In genomic region chr7:45525809-45526473, GRCm38 (mm10) we compare ENCODE assay signal across 8 mouse cellular contexts. TPM values are rescaled to one million over a fixed set of nuclear protein-coding genes. Genes with fewer than 3 reads are reported as not detected.
A peak's percentile ranks its signal among the peaks of the same experiment; 100 is the strongest.
DNase-seq lines count a peak whose midpoint lies in the region; ATAC-seq lines count a peak whose summit lies in the region.

TSS of gene Ppp1r15a (minus strand) at chr7:45526268.
TSS of gene Plekha4 (plus strand) at chr7:45526330.

- peaks cover 7% of the 10 kb centered on the region; the same call in 1 of the 2 replicates for H3K4me1 ChIP-seq in forebrain, embryonic 11.5 days (replicated peaks; ENCODE audit: control insufficient read depth, insufficient read depth, low read length)
- peaks cover 44% of the 10 kb centered on the region for H3K4me1 ChIP-seq in heart, embryonic 16.5 days (ENCODE audit: control insufficient read depth, insufficient read depth, low read length)
- peaks cover 59% of the 10 kb centered on the region for H3K4me1 ChIP-seq in liver, embryonic 15.5 days (replicated peaks)
- peaks cover 22% of the 10 kb centered on the region for H3K4me1 ChIP-seq in neural tube, embryonic 12.5 days

- DNase-seq in CD8-positive naive resting alpha-beta T cell, adult 2 months (ENCODE audit: low read depth in 2 of 2, low spot score in 2 of 2): peak; percentile 99
- DNase-seq in c-Kit-positive CD71-negative TER-119-negative erythroid progenitor cells, embryonic 14.5 days (ENCODE audit: low read depth): peak; percentile 92
- DNase-seq in forebrain, embryonic 11.5 days (ENCODE audit: low spot score): peak; percentile 97
- DNase-seq in kidney, postnatal 36 days: peak; percentile 95 to 97
- DNase-seq in telencephalon, adult 2 months (ENCODE audit: low read depth, low spot score): peak; percentile 81

- H3K36me3 ChIP-seq in forebrain, embryonic 11.5 days (ENCODE audit: control insufficient read depth, insufficient read depth, low read length): no peaks in the 10 kb centered on the region; the same call in 1 of the 2 replicates
- no peaks in the 10 kb centered on the region for H3K36me3 ChIP-seq in heart, embryonic 16.5 days (ENCODE audit: control insufficient read depth, insufficient read depth)
- H3K36me3 ChIP-seq in liver, embryonic 15.5 days (replicated peaks): peaks cover 38% of the 10 kb centered on the region
- H3K36me3 ChIP-seq in neural tube, embryonic 12.5 days: no peaks in the 10 kb centered on the region

- peak within 1 kb of the TSS; percentile 42; the same call in 1 of the 2 replicates for H3K27ac ChIP-seq in forebrain, embryonic 11.5 days (ENCODE audit: low read depth, low read length)
- H3K27ac ChIP-seq in heart, embryonic 16.5 days (ENCODE audit: low read length): peak within 1 kb of the TSS; percentile 99
- peak within 1 kb of the TSS; percentile 100 for H3K27ac ChIP-seq in liver, embryonic 15.5 days (replicated peaks)
- H3K27ac ChIP-seq in neural tube, embryonic 12.5 days: peak within 1 kb of the TSS; percentile 34; the same call in 1 of the 2 replicates

- peak; percentile 81 for ATAC-seq in forebrain, embryonic 11.5 days (replicated peaks; ENCODE audit: low FRiP score)
- ATAC-seq in heart, embryonic 16.5 days (replicated peaks; ENCODE audit: extremely low read depth, insufficient read depth, low FRiP score): peak; percentile 83
- peak; percentile 61 for ATAC-seq in liver, embryonic 15.5 days (ENCODE audit: insufficient read depth)
- peak; percentile 78 for ATAC-seq in neural tube, embryonic 12.5 days (ENCODE audit: low FRiP score, low read depth)

- H3K9me3 ChIP-seq in forebrain, embryonic 11.5 days (ENCODE audit: control insufficient read depth, low read length): no peaks in the 10 kb centered on the region
- no peaks in the 10 kb centered on the region for H3K9me3 ChIP-seq in heart, embryonic 16.5 days (replicated peaks; ENCODE audit: control insufficient read depth, low read length)
- no peaks in the 10 kb centered on the region for H3K9me3 ChIP-seq in liver, embryonic 15.5 days (replicated peaks)
- H3K9me3 ChIP-seq in neural tube, embryonic 12.5 days: no peaks in the 10 kb centered on the region

- H3K27me3 ChIP-seq in forebrain, embryonic 11.5 days (ENCODE audit: control insufficient read depth, insufficient read depth, low read length): no peaks in the 10 kb centered on the region
- H3K27me3 ChIP-seq in heart, embryonic 16.5 days (ENCODE audit: control insufficient read depth, insufficient read depth, low read length): no peaks in the 10 kb centered on the region
- H3K27me3 ChIP-seq in liver, embryonic 15.5 days: peaks cover 11% of the 10 kb centered on the region
- H3K27me3 ChIP-seq in neural tube, embryonic 12.5 days (replicated peaks): 0 out of 2 replicates have a peak, but pooled peaks cover 2% of the 10 kb centered on the region

- peak within 1 kb of the TSS; percentile 68 for H3K4me3 ChIP-seq in forebrain, embryonic 11.5 days (ENCODE audit: low read depth, low read length)
- H3K4me3 ChIP-seq in heart, embryonic 16.5 days (ENCODE audit: low read length): peak within 1 kb of the TSS; percentile 95
- H3K4me3 ChIP-seq in liver, embryonic 15.5 days (replicated peaks): peak within 1 kb of the TSS; percentile 88
- peak within 1 kb of the TSS; percentile 58 for H3K4me3 ChIP-seq in neural tube, embryonic 12.5 days

- H3K4me2 ChIP-seq in forebrain, embryonic 11.5 days (ENCODE audit: low read depth, low read length, severe bottlenecking): peak within 1 kb of the TSS; percentile 43
- peak within 1 kb of the TSS; percentile 80 for H3K4me2 ChIP-seq in heart, embryonic 16.5 days (ENCODE audit: low read depth, low read length)
- peak within 1 kb of the TSS; percentile 77 for H3K4me2 ChIP-seq in liver, embryonic 15.5 days
- peak within 1 kb of the TSS; percentile 74 for H3K4me2 ChIP-seq in neural tube, embryonic 12.5 days (replicated peaks)

- under 1% methylated on average over 54 of the region's 54 CpGs for WGBS in forebrain, embryonic 11.5 days
- WGBS in heart, embryonic 16.5 days: under 1% methylated on average over 54 of the region's 54 CpGs
- WGBS in liver, embryonic 15.5 days (ENCODE audit: insufficient replicate concordance): under 1% methylated on average over 54 of the region's 54 CpGs
- under 1% methylated on average over 54 of the region's 54 CpGs for WGBS in neural tube, embryonic 12.5 days

- H3K9ac ChIP-seq in forebrain, embryonic 11.5 days (ENCODE audit: low read length): peak within 1 kb of the TSS; percentile 75
- peak within 1 kb of the TSS; percentile 98 for H3K9ac ChIP-seq in heart, embryonic 16.5 days (ENCODE audit: low read length)
- H3K9ac ChIP-seq in liver, embryonic 15.5 days: peak within 1 kb of the TSS; percentile 99
- H3K9ac ChIP-seq in neural tube, embryonic 12.5 days: peak within 1 kb of the TSS; percentile 67

RNA-seq across cellular contexts. Expression of gene Ppp1r15a, which starts in this region (rescaled TPM):
- 17.4 and 17.8 TPM in 2 replicates for polyA plus RNA-seq in forebrain, embryonic 11.5 days (2014; fragmentation: Nextera tagmentation; extraction: Ambion mirVana)
- polyA plus RNA-seq in heart, embryonic 16.5 days (2015; fragmentation: Nextera tagmentation; extraction: Ambion mirVana): 25.0 and 27.1 TPM in 2 replicates
- polyA plus RNA-seq in liver, embryonic 15.5 days (2015; fragmentation: Nextera tagmentation; extraction: Ambion mirVana): 280 and 325 TPM in 2 replicates
- 19.4 and 20.1 TPM in 2 replicates for polyA plus RNA-seq in neural tube, embryonic 12.5 days (2016; fragmentation: Nextera tagmentation; extraction: Ambion mirVana)

RNA-seq across cellular contexts. Expression of gene Plekha4, which starts in this region (rescaled TPM):
- polyA plus RNA-seq in forebrain, embryonic 11.5 days (2014; fragmentation: Nextera tagmentation; extraction: Ambion mirVana): 0.80 and 1.5 TPM in 2 replicates
- 1.3 and 1.8 TPM in 2 replicates for polyA plus RNA-seq in heart, embryonic 16.5 days (2015; fragmentation: Nextera tagmentation; extraction: Ambion mirVana)
- 0.66 and 0.75 TPM in 2 replicates for polyA plus RNA-seq in liver, embryonic 15.5 days (2015; fragmentation: Nextera tagmentation; extraction: Ambion mirVana)
- polyA plus RNA-seq in neural tube, embryonic 12.5 days (2016; fragmentation: Nextera tagmentation; extraction: Ambion mirVana): 3.2 and 3.5 TPM in 2 replicates

Comparison
In these comparisons a context has a peak if more than half of its experiments do, and no peak if none do; other contexts are left out.
1. Peak in every context shown above with its lines: DNase-seq, ATAC-seq, H3K4me3 ChIP-seq and H3K27ac ChIP-seq.
2. RNA of gene Ppp1r15a (polyA plus RNA-seq): 280 to 325 TPM in liver, embryonic 15.5 days; 25.0 to 27.1 TPM in heart, embryonic 16.5 days, 19.4 to 20.1 TPM in neural tube, embryonic 12.5 days and 17.4 to 17.8 TPM in forebrain, embryonic 11.5 days; every median in the first group is over 10 times any median in the second.
3. H3K27ac ChIP-seq: peak in every context shown above with its lines; median percentile 100 in liver, embryonic 15.5 days; 99 in heart, embryonic 16.5 days; 42 in forebrain, embryonic 11.5 days; 34 in neural tube, embryonic 12.5 days.